ENCODE assay signal across 8 mouse cellular contexts in the genomic region with DNA sequence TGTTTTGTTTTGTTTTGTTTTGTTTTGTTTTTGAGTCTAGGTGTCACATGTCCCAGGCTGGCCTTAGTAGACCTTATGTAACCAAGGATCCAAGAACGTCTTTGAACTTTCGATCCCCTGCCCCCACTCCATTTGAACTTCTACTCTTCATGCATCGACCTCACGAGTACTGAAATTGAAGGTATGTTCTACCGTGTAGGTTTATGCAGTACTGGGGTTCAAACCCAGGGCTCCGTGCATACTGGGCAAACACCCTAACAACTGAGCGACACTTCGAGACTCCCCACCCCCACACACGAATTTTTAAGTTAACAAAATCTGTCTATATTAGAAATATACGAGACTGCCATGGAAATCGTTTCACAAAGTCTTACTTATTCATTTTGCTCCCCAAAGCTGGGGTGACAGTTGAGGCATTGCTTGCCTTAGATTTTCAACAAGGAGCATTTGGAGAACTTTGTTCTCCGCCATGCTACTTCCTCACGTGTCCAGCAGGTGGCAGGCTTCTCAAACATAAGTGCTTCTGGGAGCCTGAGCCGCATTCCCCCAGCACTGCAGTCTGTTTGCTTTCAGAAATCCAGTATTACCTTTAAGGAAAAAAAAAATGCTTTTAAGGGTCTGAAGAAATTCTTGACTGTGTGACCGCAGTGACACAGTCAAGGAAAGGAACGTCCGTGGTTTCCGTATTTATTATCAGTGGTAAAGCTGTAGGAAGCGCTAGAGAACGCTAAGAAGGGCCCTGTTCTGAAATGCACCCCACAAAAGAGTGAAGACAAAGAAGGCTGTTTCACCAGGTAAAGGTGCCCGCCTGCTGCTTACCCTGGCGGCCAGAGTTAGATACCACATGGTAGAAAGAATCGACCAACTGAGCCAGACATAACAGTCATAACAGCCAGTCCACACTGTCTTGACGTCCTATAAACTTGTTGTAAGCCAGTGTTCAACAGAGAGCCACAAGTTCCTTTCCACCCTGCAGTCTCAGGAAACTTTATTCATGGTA. TPM values are rescaled to one million over a fixed set of nuclear protein-coding genes. Genes with fewer than 3 reads are reported as not detected.
DNase-seq lines count a peak whose midpoint lies in the region; ATAC-seq and TF ChIP-seq lines count a peak whose summit lies in the region.

No protein-coding gene starts in this region.

- TF ChIP-seq POLR2A in ES-Bruce4 (IDR thresholded peaks at IDR 0.05; ENCODE audit: insufficient read depth, low read length), result no peak

- no peaks in the 10 kb centered on the region for H3K4me1 ChIP-seq in ES-Bruce4 (ENCODE audit: control insufficient read depth, insufficient read depth, low read length)
- H3K4me1 ChIP-seq in forebrain, embryonic 13.5 days, result no peaks in the 10 kb centered on the region

- peak; percentile 80 for ATAC-seq in forebrain, embryonic 13.5 days
- peak; percentile 80 for ATAC-seq in neutrophil, adult 5-6 weeks (ENCODE audit: extremely low read depth, insufficient number of reproducible peaks, low FRiP score, poor library complexity, severe bottlenecking)

- peak; percentile 81 for TF ChIP-seq CTCF in ES-Bruce4 (IDR thresholded peaks at IDR 0.05; ENCODE audit: low read depth, low read length)

- no peak overlapping the region for H3K4me3 ChIP-seq in ES-Bruce4 (ENCODE audit: low read depth, low read length)
- no peak overlapping the region for H3K4me3 ChIP-seq in forebrain, embryonic 13.5 days

- H3K4me2 ChIP-seq in forebrain, embryonic 13.5 days, result no peak overlapping the region

- 34% methylated on average over 24 of the region's 24 CpGs for WGBS in forebrain, embryonic 13.5 days
- WGBS in large intestine, adult 2 months, result 32% methylated on average over 24 of the region's 24 CpGs

- peaks cover 2% of the 10 kb centered on the region for H3K9me3 ChIP-seq in ES-Bruce4 (replicated peaks; ENCODE audit: control insufficient read depth, insufficient read depth, low read length, poor library complexity, severe bottlenecking)
- H3K9me3 ChIP-seq in forebrain, embryonic 13.5 days (replicated peaks), result peaks cover under 1% of the 10 kb centered on the region; the same call in 1 of the 2 replicates

- no peaks in the 10 kb centered on the region for H3K27me3 ChIP-seq in ES-Bruce4 (ENCODE audit: control insufficient read depth, insufficient read depth, low read length, poor library complexity, severe bottlenecking)
- H3K27me3 ChIP-seq in forebrain, embryonic 13.5 days, result no peaks in the 10 kb centered on the region

- no peak overlapping the region for H3K27ac ChIP-seq in ES-Bruce4 (ENCODE audit: insufficient read depth, low read length)
- no peak overlapping the region for H3K27ac ChIP-seq in forebrain, embryonic 13.5 days

- TF ChIP-seq EP300 in ES-Bruce4 (IDR thresholded peaks at IDR 0.05; ENCODE audit: insufficient read depth, low read depth, low read length), result no peak

- DNase-seq in c-Kit-positive CD71-positive TER-119-positive erythroid progenitor cells, embryonic 14.5 days (ENCODE audit: low spot score), result peak; percentile 66
- DNase-seq in heart, postnatal 25 days (ENCODE audit: low spot score), result peak; percentile 14
- DNase-seq in large intestine, adult 2 months (ENCODE audit: low read depth, low spot score), result peak; percentile 55
- peak; percentile 67 to 69 for DNase-seq in lung, adult 18-20 months
- DNase-seq in testis, postnatal 10 days (ENCODE audit: low spot score), result peak; percentile 89

- intact Hi-C loops in heart, postnatal 25 days (cut with DNase I), result loop anchor here (1.0 to 10.0 kb wide), 3 partner anchors 91 to 332 kb away; no protein-coding TSS in a partner anchor

- H3K36me3 ChIP-seq in ES-Bruce4 (ENCODE audit: control insufficient read depth, insufficient read depth, low read length, poor library complexity, severe bottlenecking), result no peaks in the 10 kb centered on the region
- H3K36me3 ChIP-seq in forebrain, embryonic 13.5 days (ENCODE audit: poor library complexity, severe bottlenecking), result no peaks in the 10 kb centered on the region

- H3K9ac ChIP-seq in ES-Bruce4 (ENCODE audit: low read depth, poor library complexity, severe bottlenecking), result no peak overlapping the region
- H3K9ac ChIP-seq in forebrain, embryonic 13.5 days, result no peak overlapping the region

RNA-seq across cellular contexts. Expression of a gene that starts 15.0 kb away (rescaled TPM):
- 42.2 and 42.4 TPM in 2 replicates for polyA plus RNA-seq in ES-Bruce4 (2011; ENCODE audit: insufficient read depth, insufficient read length, low read depth, missing spikeins)
- 41.7 and 42.0 TPM in 2 replicates for polyA plus RNA-seq in forebrain, embryonic 13.5 days (2015; fragmentation: Nextera tagmentation; extraction: Ambion mirVana)
- total RNA-seq in heart, postnatal 25 days (2021), result 10 to 100 TPM; 19.2 to 21.4 TPM
- 11.2 and 14.1 TPM in 2 replicates for polyA plus RNA-seq in large intestine, adult 2 months (2012; rRNA removed)
- total RNA-seq in neutrophil, adult 5-6 weeks (2017), result 49.6 and 51.4 TPM in 2 replicates

RNA-seq across cellular contexts. Expression of a gene that starts 54.6 kb away (rescaled TPM):
- not detected in 2 replicates for polyA plus RNA-seq in ES-Bruce4 (2011; ENCODE audit: insufficient read depth, insufficient read length, low read depth, missing spikeins)
- polyA plus RNA-seq in forebrain, embryonic 13.5 days (2015; fragmentation: Nextera tagmentation; extraction: Ambion mirVana), result 0.37 TPM in 2 replicates
- not detected for total RNA-seq in heart, postnatal 25 days (2021)
- not detected in 2 replicates for polyA plus RNA-seq in large intestine, adult 2 months (2012; rRNA removed)
- total RNA-seq in neutrophil, adult 5-6 weeks (2017), result not detected in 2 replicates

Comparison
In these comparisons a context has a peak if more than half of its experiments do, and no peak if none do; other contexts are left out.
1. DNase-seq: peak in every context shown above with its lines; median percentile 89 in testis, postnatal 10 days; 68 in lung, adult 18-20 months; 66 in c-Kit-positive CD71-positive TER-119-positive erythroid progenitor cells, embryonic 14.5 days; 55 in large intestine, adult 2 months; 14 in heart, postnatal 25 days.